Mouse (Mus musculus) testis, adult 2 months (tissue): ENCODE measurements around the gene Fat2.

Experiments
- CTCF ChIP-seq: fragments of 200-500 bp; IDR thresholded peaks from 2 replicates; pipeline ENCODE4 v1.5.1; 2012; ENCODE audit warnings: low read depth, mild to moderate bottlenecking, inconsistent platforms, low read length, moderate library complexity; ENCODE audit not compliant: control insufficient read depth, insufficient read depth, insufficient replicate concordance
- POLR2A ChIP-seq: fragments of 200-500 bp; IDR thresholded peaks from 2 replicates; pipeline ENCODE4 v1.6.1; 2012; ENCODE audit warnings: low read depth, mild to moderate bottlenecking, inconsistent platforms, low read length, moderate library complexity; ENCODE audit not compliant: control insufficient read depth

GRCm38 (mm10) chr11:55369093-55369471, 32.7 kb upstream of the Fat2 start:
- TF ChIP-seq POLR2A (no peak), CTCF (no peak)
